Mouse (Mus musculus): ENCODE measurements around the gene Mybpc2.
A peak's percentile ranks its signal among the peaks of the same experiment; 100 is the strongest.

The Mybpc2 gene

DNA sequence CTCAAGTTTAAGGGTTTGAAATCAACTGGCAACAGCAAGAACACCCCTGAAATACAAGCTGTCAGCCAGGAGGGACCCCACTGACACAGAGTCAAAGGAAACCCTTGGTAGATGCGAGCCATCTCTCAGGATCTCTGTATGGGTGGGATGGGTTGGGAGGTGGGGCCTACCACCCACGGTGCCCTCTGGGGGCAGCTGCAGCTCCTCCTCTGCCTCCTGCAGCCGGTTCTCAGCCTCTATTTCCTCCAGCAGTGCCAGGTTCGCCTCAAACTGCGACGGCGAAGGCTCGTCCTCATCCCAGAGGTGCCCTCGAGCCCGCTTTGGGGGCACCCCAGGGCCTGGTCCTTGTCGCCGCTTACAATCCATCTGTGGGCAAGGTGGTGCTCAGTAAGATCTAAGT lies 18.6 kb upstream of the Mybpc2 start:
- no peak for DNase-seq

DNA sequence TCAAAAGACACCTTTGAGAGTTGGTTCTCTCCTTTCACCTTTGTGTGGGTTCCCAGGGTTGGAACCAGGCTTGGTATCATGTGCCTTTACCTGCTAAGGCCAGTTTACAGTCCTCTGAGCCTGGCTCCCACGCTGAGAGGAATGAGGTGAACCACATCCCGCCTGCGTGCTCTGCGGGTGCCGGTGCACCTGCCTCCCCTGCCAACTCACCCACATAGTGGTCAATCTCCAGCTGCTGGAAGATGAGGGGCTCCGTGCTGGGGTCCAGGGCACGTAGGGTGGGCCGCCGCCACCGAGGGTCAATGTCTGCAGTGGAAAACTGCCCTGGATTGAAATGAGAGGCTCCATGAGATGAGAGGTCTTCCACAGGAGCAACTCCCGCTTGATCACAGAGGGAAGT lies 18.1 kb upstream of the Mybpc2 start:
- no peak for DNase-seq

DNA sequence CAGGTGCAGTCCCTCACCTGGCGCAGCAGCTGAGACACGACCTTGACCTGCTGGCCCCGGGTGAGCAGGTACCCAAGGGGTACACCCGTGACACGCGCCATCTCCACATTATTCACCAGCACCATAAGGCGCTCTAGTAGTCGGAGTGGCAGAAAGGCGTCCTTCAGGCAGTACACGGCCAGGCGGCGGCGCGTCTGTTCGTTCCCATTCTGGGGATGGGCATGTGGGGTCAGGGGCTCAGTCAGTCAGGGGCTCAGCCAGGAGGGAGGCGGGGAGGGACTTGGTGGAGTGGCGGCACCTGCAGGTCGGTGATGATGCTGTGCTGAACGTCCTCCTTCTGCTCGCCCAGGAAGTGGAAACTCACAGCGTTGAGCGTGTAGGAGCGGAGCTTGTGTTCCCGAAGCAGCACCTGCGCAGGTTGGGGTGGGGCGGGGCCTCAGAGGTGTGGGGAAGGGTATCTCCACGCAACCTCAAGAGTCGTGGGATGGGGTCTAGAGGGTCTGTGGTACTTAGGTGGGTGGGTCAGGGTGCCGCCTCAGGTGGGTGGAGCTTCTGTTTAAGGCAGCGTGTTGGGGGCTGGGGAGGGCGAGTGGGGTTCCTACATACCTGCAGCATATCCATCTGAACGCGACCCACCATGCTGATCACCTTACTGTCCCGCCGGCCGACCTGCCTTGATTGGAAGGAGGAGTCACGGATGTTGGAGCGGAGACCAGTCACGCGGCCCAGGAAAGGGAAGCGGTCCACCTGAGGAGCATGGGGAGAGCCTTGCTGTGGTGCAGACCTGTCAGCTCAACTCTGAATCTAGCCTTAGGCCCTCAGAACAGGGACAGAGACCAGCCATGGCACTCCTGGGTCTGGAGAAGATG lies 14.5 kb upstream of the Mybpc2 start:
- DNase-seq = no peak

GRCm38 (mm10) chr7:44537496-44537895 lies 13.0 kb upstream of the Mybpc2 start:
- DNase-seq = no peak

GRCm38 (mm10) chr7:44537009-44537408 lies 12.6 kb upstream of the Mybpc2 start:
- DNase-seq = no peak

GRCm38 (mm10) chr7:44536590-44536968 lies 12.1 kb upstream of the Mybpc2 start:
- no peak for DNase-seq

DNA sequence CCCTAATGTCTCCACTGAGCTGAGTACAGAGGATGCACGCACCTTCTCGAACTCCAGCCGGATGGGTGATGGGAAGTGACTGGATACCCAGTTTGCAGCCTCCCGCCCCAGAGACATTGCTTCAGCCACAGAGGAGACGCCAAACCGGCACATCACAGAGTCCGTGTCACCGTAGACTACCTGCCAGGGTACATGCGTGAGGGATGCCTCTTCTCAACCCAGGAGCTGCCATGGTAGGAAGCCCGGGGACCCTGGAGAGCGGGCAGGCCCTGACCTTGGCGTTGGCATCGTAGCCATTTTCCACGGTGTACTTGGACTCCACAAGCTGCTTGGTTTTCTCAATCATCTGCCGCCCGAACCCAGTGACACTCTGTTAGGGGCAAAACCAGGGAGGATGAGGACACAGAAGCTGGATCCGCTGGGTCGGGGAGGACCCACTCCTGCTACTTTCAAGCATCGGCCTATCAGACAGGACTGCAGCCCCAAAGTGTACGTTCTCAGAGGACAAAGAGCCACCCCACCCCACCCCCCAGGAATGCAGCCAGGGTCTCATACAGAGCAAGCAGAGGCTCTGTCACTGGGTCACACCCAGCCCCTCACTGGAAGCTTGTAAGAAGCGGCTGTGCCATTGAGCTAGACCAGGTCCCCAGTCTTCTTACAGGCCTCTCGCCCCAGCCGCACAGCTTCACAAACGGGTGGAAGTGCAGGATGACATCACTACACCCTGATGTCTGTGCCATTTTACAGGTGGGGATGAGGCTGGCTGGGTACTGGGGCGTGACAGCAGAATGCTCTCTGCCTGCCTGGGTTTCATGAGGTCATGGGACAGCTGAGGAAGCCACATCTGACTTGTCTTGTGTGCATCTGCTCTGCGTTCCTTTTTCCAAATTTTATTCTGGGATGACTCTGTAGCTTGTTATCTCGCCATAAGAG lies 11.5 kb upstream of the Mybpc2 start:
- no peak for DNase-seq

GRCm38 (mm10) chr7:44534656-44535441 lies 10.4 kb upstream of the Mybpc2 start:
- DNase-seq = no peak

GRCm38 (mm10) chr7:44534242-44534641 lies 9.8 kb upstream of the Mybpc2 start:
- DNase-seq = no peak

- no peak for DNase-seq
Observed at GRCm38 (mm10) chr7:44533746-44534045, 9.2 kb upstream of the Mybpc2 start.

DNA sequence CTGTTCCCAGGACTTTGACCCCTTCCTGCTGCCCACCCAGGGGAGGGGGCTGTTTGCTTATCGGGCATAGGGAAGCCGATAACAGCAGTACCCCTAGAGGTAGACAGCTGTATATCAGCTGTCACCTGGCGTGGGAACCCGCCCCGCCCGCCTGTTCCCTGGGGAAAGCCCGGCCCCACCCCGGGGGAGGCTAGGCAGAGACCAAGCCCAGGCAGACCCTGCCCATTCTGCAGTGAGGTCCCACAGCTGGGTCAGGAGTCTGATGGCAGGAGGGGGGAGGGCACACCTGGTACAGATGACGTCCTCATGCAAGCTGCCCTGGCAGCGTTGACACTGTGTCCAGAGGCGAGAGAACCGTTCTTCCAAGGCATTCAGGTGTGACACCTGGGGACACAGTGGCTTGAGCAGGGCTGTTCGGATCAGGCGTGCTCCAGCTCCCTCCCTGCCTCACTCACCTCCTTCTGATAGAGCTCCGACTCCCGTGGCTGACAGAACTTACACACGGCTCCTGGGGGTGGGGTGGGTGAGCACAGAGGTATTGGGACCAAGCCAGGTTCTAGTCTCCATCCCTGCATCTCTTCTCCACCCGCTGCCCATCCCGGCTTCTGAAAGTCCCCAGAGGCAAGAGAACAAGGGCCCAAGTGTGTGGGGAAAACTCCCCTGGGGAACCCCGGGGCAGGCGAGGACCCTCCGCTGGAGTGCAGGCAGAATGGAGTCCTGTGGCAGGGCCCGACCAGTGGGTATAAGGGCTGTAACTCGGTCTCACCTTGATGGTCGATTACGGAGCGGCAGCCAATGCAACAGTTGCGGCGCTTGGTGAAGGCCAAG lies 8.7 kb upstream of the Mybpc2 start:
- no peak for DNase-seq

DNA sequence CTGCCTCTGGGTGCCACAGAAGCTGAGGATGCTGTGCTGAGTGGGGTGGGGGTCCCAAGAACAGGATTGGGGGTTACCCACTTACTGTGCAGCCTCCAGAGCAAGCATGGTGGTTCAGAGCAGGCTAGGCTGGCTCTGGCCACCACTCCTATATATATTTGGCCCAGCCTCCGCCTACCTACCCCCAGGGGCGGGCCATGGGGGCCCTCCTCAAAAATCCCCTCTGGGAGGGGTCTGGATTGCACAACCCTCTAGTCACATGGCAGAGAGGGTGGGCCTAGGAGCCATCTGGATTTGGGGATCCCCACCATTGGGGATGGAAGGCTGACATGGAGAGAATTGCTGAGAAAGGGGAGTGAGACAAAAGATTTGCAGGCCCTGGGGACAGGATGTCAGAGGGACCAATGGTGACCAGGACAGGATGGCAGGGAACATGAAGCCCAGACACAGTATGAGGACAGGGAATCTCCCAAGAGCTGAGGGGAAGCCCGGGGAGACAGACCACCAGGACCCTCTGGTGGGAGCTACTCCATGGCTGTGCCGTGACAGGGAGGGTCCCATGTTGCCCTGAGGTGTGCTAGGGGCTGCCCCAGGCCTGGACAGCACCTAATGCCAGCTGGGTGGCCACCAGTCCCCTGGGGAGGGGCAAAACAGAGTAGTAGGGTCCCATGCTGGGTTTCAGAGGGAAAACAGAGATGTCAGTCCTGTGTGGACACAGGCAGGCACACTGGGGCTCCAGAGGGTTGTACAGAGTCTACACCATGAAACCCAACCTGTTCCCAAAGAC lies 7.7 kb upstream of the Mybpc2 start, which contains the start of gene Spib:
Gene Spib (minus strand): TSS at position 126 of the 787 bp plus-strand sequence.
- no peak for DNase-seq

GRCm38 (mm10) chr7:44531207-44531606 lies 6.8 kb upstream of the Mybpc2 start:
- no peak for DNase-seq

DNA sequence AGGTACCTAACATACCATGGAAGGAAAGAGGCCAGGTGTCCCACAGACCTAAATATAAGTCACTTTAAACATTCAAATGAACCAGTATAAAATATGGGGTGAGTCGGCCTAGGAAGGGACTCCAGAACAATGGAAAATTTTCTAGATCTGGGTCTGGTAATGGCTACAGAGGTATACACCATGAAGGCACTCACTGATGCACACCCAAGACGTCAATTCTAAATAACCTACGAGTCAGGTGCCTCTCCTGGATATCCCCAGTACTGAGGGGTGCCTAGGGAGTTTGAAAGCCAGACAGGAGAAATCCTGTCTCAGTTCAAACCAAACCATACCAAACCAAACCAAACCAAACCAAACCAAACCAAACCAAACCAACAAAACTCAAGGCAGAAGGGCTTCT lies 6.1 kb upstream of the Mybpc2 start:
- DNase-seq = no peak

DNA sequence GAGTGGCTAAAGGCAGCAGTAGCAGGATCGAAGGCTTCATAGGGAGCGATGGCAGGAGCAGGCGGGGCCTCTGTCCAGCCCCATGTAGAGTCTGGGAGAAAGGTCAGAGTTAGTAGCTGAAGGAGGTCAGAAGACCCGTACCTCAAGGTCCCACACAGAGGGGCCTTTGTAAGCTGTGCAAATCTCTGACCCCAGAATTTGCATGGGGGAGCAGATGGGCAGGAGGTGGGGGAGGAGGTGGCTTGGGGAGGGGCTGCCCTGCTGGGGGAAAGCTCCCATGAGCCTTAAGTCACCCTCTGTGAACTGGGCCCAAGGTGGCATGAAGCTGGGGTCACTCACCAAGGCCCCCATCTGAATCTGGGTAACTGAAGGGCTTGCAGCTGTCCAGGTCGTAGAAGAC lies 5.1 kb upstream of the Mybpc2 start:
- DNase-seq = no peak

DNA sequence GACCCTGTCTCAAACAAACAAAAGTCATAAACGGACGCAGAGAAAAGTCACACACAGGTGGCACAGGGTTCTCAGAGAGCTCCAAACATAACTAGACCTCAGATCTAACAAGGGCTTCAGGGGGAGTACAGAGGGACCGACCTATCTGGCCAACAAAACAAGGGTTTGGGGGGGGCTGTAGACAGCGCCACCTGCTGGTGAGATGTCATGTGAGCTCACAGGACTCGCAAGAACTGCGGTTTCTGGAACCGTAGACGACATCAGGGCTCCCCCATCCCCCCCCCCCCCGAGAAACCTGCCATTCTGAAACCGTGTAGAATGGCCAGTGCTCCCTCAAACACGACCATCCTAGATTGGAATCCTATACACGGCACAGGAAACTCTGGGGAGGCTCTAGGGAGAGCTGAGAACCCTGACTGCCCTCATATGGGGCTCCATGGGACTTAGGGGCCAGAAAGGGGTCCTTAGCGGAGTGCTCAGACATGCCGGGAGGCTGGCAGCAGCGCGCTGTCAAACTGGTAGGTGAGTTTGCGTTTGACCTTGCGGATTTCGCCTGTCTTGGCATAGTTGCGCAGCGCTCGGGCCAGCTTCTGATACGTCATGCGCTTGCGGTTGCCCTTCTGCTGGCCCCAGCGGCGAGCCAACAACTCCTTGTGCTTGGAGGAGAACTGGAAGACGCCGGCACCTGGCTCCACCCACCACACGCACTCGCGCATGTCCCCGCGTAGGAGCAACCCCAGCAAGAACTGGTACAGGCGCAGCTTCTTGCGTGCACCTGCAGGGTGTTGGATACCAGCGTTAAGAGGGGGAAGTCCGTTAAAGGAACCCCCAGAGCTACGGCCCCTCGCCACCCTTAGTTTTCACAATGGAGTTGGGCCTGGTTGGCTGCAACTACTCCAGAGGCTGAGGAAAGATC lies 3.3 kb upstream of the Mybpc2 start:
- DNase-seq = peak; percentile 77

DNA sequence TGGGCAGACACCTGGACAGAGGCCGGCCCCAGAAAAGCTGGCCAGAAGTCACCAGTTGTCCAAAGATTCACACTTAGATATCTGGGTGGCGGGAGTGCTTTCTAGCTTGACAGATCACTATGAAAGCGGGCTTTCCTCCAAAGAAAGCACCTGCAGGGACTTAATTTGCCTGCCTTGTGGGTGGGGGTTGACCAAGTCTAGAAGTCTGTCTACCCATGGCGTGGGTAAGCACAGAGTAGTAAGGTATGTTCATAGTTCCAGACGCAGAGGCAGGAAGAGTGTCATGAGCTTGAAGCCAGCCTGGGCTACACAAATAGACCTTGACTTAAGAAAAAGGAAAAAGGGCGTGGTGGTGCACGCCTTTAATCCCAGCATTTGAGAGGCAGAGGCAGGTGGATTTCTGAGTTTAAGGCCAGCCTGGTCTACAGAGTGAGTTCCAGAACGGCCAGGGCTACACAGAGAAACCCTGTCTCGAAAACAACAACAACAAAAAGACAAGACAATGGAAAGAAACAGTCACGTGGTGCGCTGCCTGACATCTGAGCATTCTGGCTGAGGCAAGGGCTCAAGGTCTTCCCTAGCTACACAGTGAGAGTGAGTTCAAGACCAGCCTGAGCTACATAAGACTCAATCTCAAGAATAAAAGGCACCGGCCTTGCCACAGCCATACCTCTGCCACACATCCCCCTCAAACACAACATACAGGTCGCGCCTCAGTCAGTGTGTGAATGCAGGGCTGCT lies 2.1 kb upstream of the Mybpc2 start:
- DNase-seq = no peak

GRCm38 (mm10) chr7:44525126-44525832 lies 823 bp upstream of the Mybpc2 start:
- DNase-seq = no peak

DNA sequence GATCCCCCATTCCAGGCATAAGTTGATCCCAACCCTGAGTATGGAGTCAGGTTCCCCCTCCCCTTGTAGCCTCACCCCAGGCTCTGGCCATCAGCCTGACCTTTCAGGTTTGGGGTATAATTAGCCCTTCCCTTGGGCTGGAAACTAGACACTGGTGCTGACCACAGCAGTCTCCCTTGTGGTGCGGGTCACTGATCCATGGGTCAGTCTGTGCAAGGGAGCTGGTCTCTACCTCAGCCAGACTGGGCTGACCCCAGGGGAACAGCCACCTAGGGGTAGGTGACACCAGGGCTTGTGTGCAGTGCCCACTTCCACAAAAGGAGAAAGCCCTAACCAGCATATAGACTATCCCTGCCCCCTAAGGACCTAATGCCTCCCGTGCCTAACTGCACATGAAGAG lies 1.4 kb downstream of the Mybpc2 start:
- DNase-seq = no peak
